Mouse (Mus musculus): Measurements from ENCODE around the gene Ccr9. TPM values are rescaled to one million over a fixed set of nuclear protein-coding genes. Genes with fewer than 3 reads are reported as not detected.
A peak's percentile ranks its signal among the peaks of the same experiment; 100 is the strongest.

The Ccr9 gene
- polyA plus RNA-seq (2014; fragmentation: Nextera tagmentation; extraction: Ambion mirVana): 0.14 TPM in 1 of 2 replicates, not detected in the other

DNA sequence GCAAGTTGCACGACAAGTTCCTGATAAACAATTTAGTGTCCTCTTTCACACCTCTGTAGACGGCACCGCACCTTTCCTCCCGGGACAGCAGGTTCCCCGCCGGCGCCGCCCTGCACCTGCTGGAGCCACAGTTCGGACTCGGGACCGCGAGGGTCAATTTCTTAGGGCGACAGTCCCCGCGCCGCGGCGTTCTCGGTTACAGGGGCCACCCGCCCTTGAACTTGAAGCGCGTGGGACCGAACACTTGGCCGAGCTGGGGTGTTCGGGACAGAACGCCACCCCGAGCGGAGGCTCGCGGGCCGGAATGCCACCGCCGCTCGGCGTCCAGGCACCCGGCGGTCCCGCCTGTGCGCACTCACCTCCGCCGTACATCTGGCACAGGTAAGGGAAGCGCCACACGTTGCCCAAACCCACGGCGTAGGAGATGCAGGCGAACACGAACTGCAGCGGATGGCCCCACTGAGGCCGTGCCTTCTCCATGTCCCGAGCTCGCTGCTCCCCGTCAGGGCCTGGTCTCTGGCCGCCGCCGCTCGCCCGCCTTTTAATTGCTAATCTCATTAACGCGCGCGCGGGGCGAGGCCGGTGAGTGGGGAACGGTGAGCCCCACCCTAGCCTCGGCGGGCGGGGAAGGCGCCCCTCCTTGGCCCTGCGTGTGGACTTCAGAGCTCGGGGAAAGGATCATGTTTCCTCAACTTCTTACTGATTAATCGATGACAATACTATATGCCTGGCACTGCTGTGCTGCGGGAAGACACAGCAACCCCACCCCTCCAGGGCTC, at the start of gene Ccr9, which contains the start of gene Slc6a20a:
Ccr9 (plus strand) TSS at position 113 of the 779 bp plus-strand sequence.
Slc6a20a (minus strand) TSS at position 559 of the 779 bp plus-strand sequence.
- WGBS: under 1% methylated on average over 68 of the region's 73 CpGs
- H3K27ac ChIP-seq (replicated peaks; ENCODE audit: low read depth, low read length): no peak within 1 kb of the TSS
- DNase-seq (ENCODE audit: low spot score) (peak; percentile 13), ATAC-seq (replicated peaks; ENCODE audit: insufficient number of reproducible peaks, low FRiP score, low TSS enrichment, low read depth) (peak; percentile 56; the same call in 1 of the 2 replicates)
- H3K9me3 ChIP-seq (replicated peaks; ENCODE audit: control insufficient read depth, low read length): no peaks in the 10 kb centered on the region
- 0 out of 2 replicates have a peak, but pooled peaks cover 3% of the 10 kb centered on the region for H3K4me1 ChIP-seq (ENCODE audit: control insufficient read depth, insufficient read depth, low read length)
- H3K9ac ChIP-seq (replicated peaks; ENCODE audit: low read length): peak within 1 kb of the TSS; percentile 25; the same call in 1 of the 2 replicates
- peak within 1 kb of the TSS; percentile 37 for H3K4me3 ChIP-seq (ENCODE audit: low read depth, low read length)
- peak within 1 kb of the TSS; percentile 80 for H3K4me2 ChIP-seq (ENCODE audit: low read depth, low read length)
- H3K36me3 ChIP-seq (replicated peaks; ENCODE audit: control insufficient read depth, insufficient read depth, low read depth, low read length): no peaks in the 10 kb centered on the region
- peaks cover 22% of the 10 kb centered on the region for H3K27me3 ChIP-seq (ENCODE audit: control insufficient read depth, insufficient read depth, low read length)

DNA sequence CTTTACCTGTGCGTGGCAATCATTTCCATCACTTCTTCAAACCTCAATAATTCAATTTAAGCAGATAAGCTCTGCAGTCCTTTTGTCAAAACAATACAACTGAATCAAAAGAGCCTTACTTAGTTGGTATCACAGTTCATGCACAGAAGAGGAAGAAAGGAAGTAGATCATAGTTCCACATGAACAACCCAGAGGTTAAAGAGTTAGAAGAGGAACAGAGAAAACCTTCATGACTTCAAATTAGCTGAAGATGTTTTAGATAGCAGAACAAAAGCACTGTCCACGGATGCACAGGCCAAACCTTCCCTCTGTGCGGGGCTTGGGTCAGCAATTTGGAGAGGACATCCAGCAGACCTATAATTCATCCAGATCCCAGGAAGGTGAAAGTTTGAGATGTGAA, 46.6 kb upstream of the Ccr9 start:
- no peak overlapping the region for H3K9ac ChIP-seq (replicated peaks; ENCODE audit: low read length)
- WGBS: 88% methylated on average over 3 of the region's 3 CpGs
- H3K27me3 ChIP-seq (ENCODE audit: control insufficient read depth, insufficient read depth, low read length): no peaks in the 10 kb centered on the region
- DNase-seq (ENCODE audit: low spot score): no peak
- H3K4me1 ChIP-seq (ENCODE audit: control insufficient read depth, insufficient read depth, low read length): no peaks in the 10 kb centered on the region
- no peak overlapping the region for H3K4me3 ChIP-seq (ENCODE audit: low read depth, low read length)
- no peak overlapping the region for H3K27ac ChIP-seq (replicated peaks; ENCODE audit: low read depth, low read length)
- H3K4me2 ChIP-seq (ENCODE audit: low read depth, low read length): no peak overlapping the region
- ATAC-seq (replicated peaks; ENCODE audit: insufficient number of reproducible peaks, low FRiP score, low TSS enrichment, low read depth): no peak
- no peaks in the 10 kb centered on the region for H3K36me3 ChIP-seq (replicated peaks; ENCODE audit: control insufficient read depth, insufficient read depth, low read depth, low read length)
- no peaks in the 10 kb centered on the region for H3K9me3 ChIP-seq (replicated peaks; ENCODE audit: control insufficient read depth, low read length)

- Histone ChIP-seq H3K9me3 (replicated peaks; ENCODE audit: control insufficient read depth, low read length) (no peaks in the 10 kb centered on the region), H3K9ac (replicated peaks; ENCODE audit: low read length) (no peak within 1 kb of the TSS), H3K36me3 (replicated peaks; ENCODE audit: control insufficient read depth, insufficient read depth, low read depth, low read length) (no peaks in the 10 kb centered on the region), H3K27me3 (ENCODE audit: control insufficient read depth, insufficient read depth, low read length) (no peaks in the 10 kb centered on the region), H3K27ac (replicated peaks; ENCODE audit: low read depth, low read length) (no peak within 1 kb of the TSS), H3K4me1 (ENCODE audit: control insufficient read depth, insufficient read depth, low read length) (no peaks in the 10 kb centered on the region), H3K4me2 (ENCODE audit: low read depth, low read length) (no peak within 1 kb of the TSS), H3K4me3 (ENCODE audit: low read depth, low read length) (no peak within 1 kb of the TSS)
- no peak for DNase-seq (ENCODE audit: low spot score)
- 83% methylated on average over 6 of the region's 6 CpGs for WGBS
- no peak for ATAC-seq (replicated peaks; ENCODE audit: insufficient number of reproducible peaks, low FRiP score, low TSS enrichment, low read depth)
Observed at GRCm38 (mm10) chr9:123632281-123632680, 46.0 kb upstream of the Ccr9 start, which contains the start of gene Slc6a20b. Slc6a20b (minus strand) TSS chr9:123632565.

DNA sequence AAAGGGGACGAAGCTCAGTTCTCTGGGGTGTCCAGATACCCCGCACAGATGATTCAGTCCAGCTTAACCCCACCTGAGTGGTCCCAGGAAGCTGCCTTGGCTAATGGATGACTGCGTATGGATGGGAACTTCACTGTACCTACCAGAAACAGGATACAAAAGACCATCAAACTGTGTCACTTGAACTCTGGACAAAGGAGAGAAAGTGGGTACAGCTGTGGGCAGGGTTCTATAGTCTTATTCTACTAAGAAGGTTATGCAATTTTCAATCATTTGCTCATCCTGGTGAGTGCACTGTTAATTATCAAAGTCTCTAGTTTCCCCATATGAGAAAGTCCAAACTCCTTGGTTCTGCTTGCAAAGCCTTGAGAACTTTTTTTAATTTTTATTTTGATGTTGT, 45.2 kb upstream of the Ccr9 start:
- H3K9ac ChIP-seq (replicated peaks; ENCODE audit: low read length): no peak overlapping the region
- ATAC-seq (replicated peaks; ENCODE audit: insufficient number of reproducible peaks, low FRiP score, low TSS enrichment, low read depth) (no peak), DNase-seq (ENCODE audit: low spot score) (no peak)
- H3K4me3 ChIP-seq (ENCODE audit: low read depth, low read length): no peak overlapping the region
- no peaks in the 10 kb centered on the region for H3K4me1 ChIP-seq (ENCODE audit: control insufficient read depth, insufficient read depth, low read length)
- H3K4me2 ChIP-seq (ENCODE audit: low read depth, low read length): no peak overlapping the region
- H3K36me3 ChIP-seq (replicated peaks; ENCODE audit: control insufficient read depth, insufficient read depth, low read depth, low read length): no peaks in the 10 kb centered on the region
- no peaks in the 10 kb centered on the region for H3K9me3 ChIP-seq (replicated peaks; ENCODE audit: control insufficient read depth, low read length)
- 81% methylated on average over 3 of the region's 3 CpGs for WGBS
- no peaks in the 10 kb centered on the region for H3K27me3 ChIP-seq (ENCODE audit: control insufficient read depth, insufficient read depth, low read length)
- H3K27ac ChIP-seq (replicated peaks; ENCODE audit: low read depth, low read length): no peak overlapping the region

- no peaks in the 10 kb centered on the region for H3K4me1 ChIP-seq (ENCODE audit: control insufficient read depth, insufficient read depth, low read length)
- ATAC-seq (replicated peaks; ENCODE audit: insufficient number of reproducible peaks, low FRiP score, low TSS enrichment, low read depth): no peak
- H3K4me2 ChIP-seq (ENCODE audit: low read depth, low read length): no peak overlapping the region
- no peak overlapping the region for H3K4me3 ChIP-seq (ENCODE audit: low read depth, low read length)
- H3K27me3 ChIP-seq (ENCODE audit: control insufficient read depth, insufficient read depth, low read length): no peaks in the 10 kb centered on the region
- no peak overlapping the region for H3K27ac ChIP-seq (replicated peaks; ENCODE audit: low read depth, low read length)
- H3K36me3 ChIP-seq (replicated peaks; ENCODE audit: control insufficient read depth, insufficient read depth, low read depth, low read length): no peaks in the 10 kb centered on the region
- H3K9me3 ChIP-seq (replicated peaks; ENCODE audit: control insufficient read depth, low read length): no peaks in the 10 kb centered on the region
- no peak for DNase-seq (ENCODE audit: low spot score)
- H3K9ac ChIP-seq (replicated peaks; ENCODE audit: low read length): no peak overlapping the region
- 76% methylated on average over 5 of the region's 5 CpGs for WGBS
Observed at GRCm38 (mm10) chr9:123636771-123637170, 41.5 kb upstream of the Ccr9 start.

DNA sequence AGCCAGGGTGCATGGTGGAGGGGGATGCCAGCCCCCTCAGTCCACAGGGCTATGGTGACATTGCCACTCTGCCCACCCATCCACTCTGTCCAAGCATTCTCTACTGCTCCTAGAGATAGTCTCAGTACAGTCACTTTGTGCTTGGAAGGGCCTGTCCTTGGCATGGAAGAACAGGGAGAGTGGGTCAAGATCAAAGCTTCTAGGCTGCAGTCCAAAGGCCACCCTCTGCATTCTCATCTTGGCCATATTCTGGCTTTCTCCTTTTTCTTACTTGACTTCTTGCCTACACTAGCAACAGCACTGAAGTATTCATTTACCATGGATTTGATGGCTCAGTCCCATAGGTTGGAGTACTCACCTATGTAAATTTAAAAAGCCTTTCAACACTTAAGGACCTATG, 40.0 kb upstream of the Ccr9 start:
- no peak overlapping the region for H3K4me3 ChIP-seq (ENCODE audit: low read depth, low read length)

DNA sequence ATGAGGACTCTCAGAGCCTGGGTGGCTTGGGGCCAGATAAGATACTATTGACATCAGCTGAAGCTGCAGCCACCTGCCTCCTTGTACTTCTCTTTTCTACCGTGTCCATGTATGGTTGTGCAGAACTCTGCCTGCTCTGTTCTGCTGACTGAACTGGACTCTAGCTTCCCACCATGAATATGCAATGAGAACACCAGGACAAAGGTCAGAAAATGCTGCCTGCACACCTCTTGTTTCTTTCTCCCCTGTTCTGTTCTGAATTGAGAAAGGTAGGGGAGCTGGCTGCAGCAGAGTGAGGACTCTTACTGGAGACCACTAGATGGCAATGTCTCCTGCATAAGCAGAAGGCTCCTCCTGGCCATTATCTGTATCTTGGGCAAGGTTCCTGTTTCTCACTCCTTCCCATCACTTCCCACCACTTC, 39.6 kb upstream of the Ccr9 start:
- H3K27me3 ChIP-seq (ENCODE audit: control insufficient read depth, insufficient read depth, low read length): no peaks in the 10 kb centered on the region
- H3K9me3 ChIP-seq (replicated peaks; ENCODE audit: control insufficient read depth, low read length): no peaks in the 10 kb centered on the region
- no peak overlapping the region for H3K9ac ChIP-seq (replicated peaks; ENCODE audit: low read length)
- no peaks in the 10 kb centered on the region for H3K36me3 ChIP-seq (replicated peaks; ENCODE audit: control insufficient read depth, insufficient read depth, low read depth, low read length)
- H3K4me1 ChIP-seq (ENCODE audit: control insufficient read depth, insufficient read depth, low read length): no peaks in the 10 kb centered on the region
- no peak overlapping the region for H3K27ac ChIP-seq (replicated peaks; ENCODE audit: low read depth, low read length)
- ATAC-seq (replicated peaks; ENCODE audit: insufficient number of reproducible peaks, low FRiP score, low TSS enrichment, low read depth): no peak
- no peak overlapping the region for H3K4me3 ChIP-seq (ENCODE audit: low read depth, low read length)
- peak; percentile 48 for DNase-seq (ENCODE audit: low spot score)
- H3K4me2 ChIP-seq (ENCODE audit: low read depth, low read length): no peak overlapping the region
- 76% methylated on average over 1 of the region's 1 CpGs for WGBS

More for the DNA sequence above, 40.0 kb upstream of the Ccr9 start:
- Histone ChIP-seq H3K9me3 (replicated peaks; ENCODE audit: control insufficient read depth, low read length) (no peaks in the 10 kb centered on the region), H3K4me2 (ENCODE audit: low read depth, low read length) (no peak overlapping the region), H3K36me3 (replicated peaks; ENCODE audit: control insufficient read depth, insufficient read depth, low read depth, low read length) (no peaks in the 10 kb centered on the region), H3K27me3 (ENCODE audit: control insufficient read depth, insufficient read depth, low read length) (no peaks in the 10 kb centered on the region), H3K4me1 (ENCODE audit: control insufficient read depth, insufficient read depth, low read length) (no peaks in the 10 kb centered on the region), H3K9ac (replicated peaks; ENCODE audit: low read length) (no peak overlapping the region), H3K27ac (replicated peaks; ENCODE audit: low read depth, low read length) (no peak overlapping the region)
- ATAC-seq (replicated peaks; ENCODE audit: insufficient number of reproducible peaks, low FRiP score, low TSS enrichment, low read depth) (no peak), DNase-seq (ENCODE audit: low spot score) (no peak)

- H3K9ac ChIP-seq (replicated peaks; ENCODE audit: low read length): no peak overlapping the region
- no peaks in the 10 kb centered on the region for H3K36me3 ChIP-seq (replicated peaks; ENCODE audit: control insufficient read depth, insufficient read depth, low read depth, low read length)
- ATAC-seq (replicated peaks; ENCODE audit: insufficient number of reproducible peaks, low FRiP score, low TSS enrichment, low read depth) (no peak), DNase-seq (ENCODE audit: low spot score) (no peak)
- no peak overlapping the region for H3K4me2 ChIP-seq (ENCODE audit: low read depth, low read length)
- H3K4me3 ChIP-seq (ENCODE audit: low read depth, low read length): no peak overlapping the region
- no peaks in the 10 kb centered on the region for H3K4me1 ChIP-seq (ENCODE audit: control insufficient read depth, insufficient read depth, low read length)
- H3K9me3 ChIP-seq (replicated peaks; ENCODE audit: control insufficient read depth, low read length): no peaks in the 10 kb centered on the region
- 67% methylated on average over 1 of the region's 1 CpGs for WGBS
- no peak overlapping the region for H3K27ac ChIP-seq (replicated peaks; ENCODE audit: low read depth, low read length)
- no peaks in the 10 kb centered on the region for H3K27me3 ChIP-seq (ENCODE audit: control insufficient read depth, insufficient read depth, low read length)
Observed at GRCm38 (mm10) chr9:123640106-123640505, 38.1 kb upstream of the Ccr9 start.

Measured in embryonic facial prominence, embryonic 11.5 days (tissue).